Mouse (Mus musculus): ENCODE measurements around the gene Epha4.

The Epha4 gene

GRCm38 (mm10) chr1:77512431-77513195, 2.3 kb downstream of the Epha4 start:
- DNase-seq (ENCODE audit: low read depth), result no peak

- no peak for DNase-seq (ENCODE audit: low read depth)
These were observed 2.9 kb downstream of the Epha4 start for GRCm38 (mm10) chr1:77512059-77512407.

GRCm38 (mm10) chr1:77511372-77512058, 3.4 kb downstream of the Epha4 start:
- no peak for DNase-seq (ENCODE audit: low read depth)

GRCm38 (mm10) chr1:77510623-77511022, 4.3 kb downstream of the Epha4 start:
- DNase-seq (ENCODE audit: low read depth), result no peak

- DNase-seq (ENCODE audit: low read depth), result no peak
These were observed 8.1 kb downstream of the Epha4 start for GRCm38 (mm10) chr1:77506856-77507200.

GRCm38 (mm10) chr1:77506038-77506855, 8.6 kb downstream of the Epha4 start:
- no peak for DNase-seq (ENCODE audit: low read depth)

GRCm38 (mm10) chr1:77505263-77505662, 9.6 kb downstream of the Epha4 start:
- no peak for DNase-seq (ENCODE audit: low read depth)

GRCm38 (mm10) chr1:77504813-77505212, 10.1 kb downstream of the Epha4 start:
- DNase-seq (ENCODE audit: low read depth), result no peak

GRCm38 (mm10) chr1:77503711-77504181, 11.1 kb downstream of the Epha4 start:
- no peak for DNase-seq (ENCODE audit: low read depth)

- DNase-seq (ENCODE audit: low read depth), result no peak
These were observed 12.3 kb downstream of the Epha4 start for GRCm38 (mm10) chr1:77502554-77503119.

GRCm38 (mm10) chr1:77501363-77501933, 13.4 kb downstream of the Epha4 start:
- no peak for DNase-seq (ENCODE audit: low read depth)

GRCm38 (mm10) chr1:77497506-77497905, 17.4 kb downstream of the Epha4 start:
- no peak for DNase-seq (ENCODE audit: low read depth)

- no peak for DNase-seq (ENCODE audit: low read depth)
These were observed 18.3 kb downstream of the Epha4 start for GRCm38 (mm10) chr1:77496468-77497181.

- no peak for DNase-seq (ENCODE audit: low read depth)
These were observed 19.1 kb downstream of the Epha4 start for GRCm38 (mm10) chr1:77495790-77496158.

- no peak for DNase-seq (ENCODE audit: low read depth)
These were observed 19.7 kb downstream of the Epha4 start for GRCm38 (mm10) chr1:77495030-77495789.

GRCm38 (mm10) chr1:77493841-77494635, 20.9 kb downstream of the Epha4 start:
- no peak for DNase-seq (ENCODE audit: low read depth)

GRCm38 (mm10) chr1:77490166-77490565, 24.7 kb downstream of the Epha4 start:
- no peak for DNase-seq (ENCODE audit: low read depth)

- DNase-seq (ENCODE audit: low read depth), result no peak
These were observed 25.5 kb downstream of the Epha4 start for GRCm38 (mm10) chr1:77489387-77489786.

- DNase-seq (ENCODE audit: low read depth), result no peak
These were observed 26.9 kb downstream of the Epha4 start for GRCm38 (mm10) chr1:77487856-77488462.

All from c-Kit-positive CD71-positive TER-119-negative erythroid progenitor cells, embryonic 14.5 days (primary cell).